Mouse (Mus musculus): ENCODE data around the gene Kitl. TPM values are rescaled to one million over a fixed set of nuclear protein-coding genes. Genes with fewer than 3 reads are reported as not detected.

Gene Kitl
- polyA plus RNA-seq (2017; shearing (Covaris generic)): under 1 TPM in 1 of 2 experiments, not detected in 1; 0.09 TPM

- no peak for ATAC-seq
These were observed at the start of gene Kitl for GRCm38 (mm10) chr10:100015370-100016325. Gene Kitl, plus strand, starts transcription at chr10:100015630.

GRCm38 (mm10) chr10:99972866-99973265 lies 42.6 kb upstream of the Kitl start:
- ATAC-seq: no peak

DNA sequence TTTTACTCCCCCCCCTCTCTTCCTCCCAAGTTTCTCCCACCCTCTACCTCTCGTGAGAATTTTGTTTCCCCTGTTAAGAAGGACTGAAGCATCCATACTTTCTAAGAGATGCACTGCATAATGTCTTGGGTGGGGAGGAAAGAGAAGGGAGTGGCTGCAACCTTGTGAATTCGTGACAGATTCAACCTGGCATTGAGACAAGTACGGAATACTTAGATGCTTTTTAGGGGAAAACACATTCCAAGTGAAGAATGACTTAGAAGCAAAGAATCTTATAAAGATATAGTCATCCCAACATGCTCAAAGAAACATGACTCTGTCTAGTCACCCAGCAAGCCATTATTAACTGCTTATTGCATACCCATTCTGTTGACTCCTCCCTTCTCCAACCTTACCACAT lies 35.3 kb upstream of the Kitl start:
- ATAC-seq: no peak

DNA sequence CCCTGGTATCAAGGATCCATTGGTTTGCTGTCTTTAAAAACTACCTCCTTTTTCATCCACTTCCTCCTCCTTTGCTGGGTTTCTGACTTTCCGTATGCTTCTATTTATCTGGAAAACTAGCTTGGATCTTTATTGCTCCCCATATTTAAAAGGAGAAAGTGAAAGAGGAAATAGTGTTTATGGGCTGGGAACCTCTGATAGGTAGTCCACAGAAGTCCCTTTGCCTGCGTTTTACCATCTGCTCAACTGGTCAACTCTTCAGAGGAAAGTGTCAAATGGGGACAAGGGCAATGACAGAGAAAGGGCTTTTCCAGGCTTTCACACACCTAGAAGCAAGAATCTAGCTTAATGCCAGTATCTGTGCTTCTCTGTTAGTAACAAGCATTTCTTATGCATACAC lies 34.5 kb upstream of the Kitl start:
- no peak for ATAC-seq

GRCm38 (mm10) chr10:99981887-99982286 lies 33.5 kb upstream of the Kitl start:
- no peak for ATAC-seq

- ATAC-seq: no peak
These were observed 28.7 kb upstream of the Kitl start for GRCm38 (mm10) chr10:99986745-99987144.

DNA sequence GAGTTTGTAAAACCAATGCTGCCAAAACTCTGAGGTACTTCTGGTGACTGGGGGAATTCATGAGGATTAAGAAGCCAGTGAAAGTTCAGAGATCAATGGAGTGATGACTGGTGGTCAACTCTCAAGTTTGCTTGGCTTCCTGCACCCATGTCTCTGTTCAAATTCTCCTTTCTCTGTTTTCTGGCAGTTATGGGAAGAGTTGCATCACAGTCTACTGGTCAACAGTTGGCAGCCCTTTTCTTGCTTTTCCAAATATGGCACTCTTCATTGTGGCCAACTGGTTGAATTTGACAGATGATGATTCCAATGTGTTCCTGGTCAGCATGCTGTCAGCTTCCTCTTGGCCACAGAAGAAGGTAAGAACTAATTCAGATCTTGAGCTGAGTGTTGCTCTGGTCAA lies 25.7 kb upstream of the Kitl start:
- no peak for ATAC-seq

- ATAC-seq: no peak
These were observed 23.3 kb upstream of the Kitl start for GRCm38 (mm10) chr10:99992121-99992520.

DNA sequence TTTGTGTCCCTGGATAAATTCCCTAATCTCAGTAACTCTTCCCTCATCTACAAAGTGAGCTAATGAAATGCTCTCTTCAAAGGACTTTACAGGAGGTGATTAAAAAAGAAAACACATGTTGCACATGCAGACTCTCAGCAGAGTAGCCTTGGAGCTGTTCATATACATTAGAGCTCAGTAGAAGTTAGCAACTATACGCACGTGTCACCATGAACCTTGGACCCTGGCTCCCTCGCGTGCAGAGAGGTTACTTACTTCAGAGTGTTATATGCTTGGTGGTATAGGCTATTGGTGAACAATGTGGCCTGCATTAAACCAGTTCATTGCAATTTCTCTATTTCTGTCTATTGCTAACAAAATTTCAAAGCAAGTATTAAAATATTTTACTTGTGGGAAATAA lies 14.0 kb upstream of the Kitl start:
- ATAC-seq: no peak

DNA sequence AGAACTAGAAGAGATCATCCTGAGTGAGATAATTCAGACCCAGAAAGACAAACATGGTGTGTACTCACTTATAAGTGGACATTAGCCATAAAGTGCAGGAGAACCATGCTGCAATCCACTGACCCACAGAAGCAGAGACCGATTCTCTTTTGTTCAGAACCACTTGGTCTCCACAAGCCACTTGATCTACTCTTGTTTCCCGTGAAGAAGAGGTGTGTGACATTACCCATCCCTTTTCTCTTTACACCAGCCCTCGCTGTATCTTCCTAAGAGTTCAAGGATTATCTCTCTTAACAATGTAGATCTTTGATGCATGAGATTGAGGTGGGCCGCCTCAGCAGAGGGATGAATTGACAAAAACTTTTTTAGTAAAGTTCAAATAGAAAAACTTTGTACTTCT lies 11.6 kb upstream of the Kitl start:
- no peak for ATAC-seq

GRCm38 (mm10) chr10:100009681-100010080 lies 5.7 kb upstream of the Kitl start:
- ATAC-seq: no peak

GRCm38 (mm10) chr10:100010291-100010690 lies 5.1 kb upstream of the Kitl start:
- ATAC-seq: no peak

DNA sequence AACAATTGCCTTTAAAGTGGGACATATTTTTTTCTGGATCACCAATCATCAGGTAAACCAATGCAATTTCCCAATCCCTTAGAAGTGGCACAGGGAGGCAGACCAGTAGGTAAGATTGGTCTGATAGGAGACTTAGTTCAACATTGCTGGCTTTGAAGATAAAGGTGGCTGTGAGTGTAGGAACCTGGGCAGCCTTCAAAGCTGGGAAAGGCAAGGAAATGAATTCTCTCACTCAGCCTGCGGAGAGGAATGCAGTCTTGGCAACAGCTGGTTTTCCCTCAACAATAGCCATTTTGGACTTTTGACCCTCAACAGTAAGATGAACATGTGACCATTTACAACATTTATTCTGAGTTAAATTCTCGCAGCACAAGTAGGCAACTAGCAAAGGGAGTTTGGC lies 1.3 kb upstream of the Kitl start:
- no peak for ATAC-seq

DNA sequence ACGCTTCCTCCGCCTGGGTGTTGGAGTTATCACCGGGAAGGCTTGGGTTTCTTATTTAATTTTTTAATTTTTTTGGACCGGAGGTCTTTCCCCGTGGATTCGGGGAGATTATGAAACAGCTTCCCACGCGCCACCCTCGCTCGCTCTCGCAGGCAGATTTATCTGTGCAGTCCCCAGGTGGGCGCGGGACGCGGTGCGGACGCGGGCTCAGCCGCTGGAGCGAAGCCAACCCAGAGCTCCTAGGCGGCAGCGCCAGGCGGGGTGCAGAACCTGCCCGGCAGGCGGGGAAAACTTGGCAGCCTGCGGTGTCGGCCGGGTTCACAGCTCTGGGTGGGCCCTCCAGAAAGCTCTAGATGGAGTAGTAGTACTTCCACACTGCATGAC lies 888 bp downstream of the Kitl start:
- ATAC-seq: no peak

GRCm38 (mm10) chr10:100016941-100017770 lies 1.7 kb downstream of the Kitl start:
- no peak for ATAC-seq

GRCm38 (mm10) chr10:100017771-100018070 lies 2.3 kb downstream of the Kitl start:
- no peak for ATAC-seq

GRCm38 (mm10) chr10:100018493-100018892 lies 3.1 kb downstream of the Kitl start:
- no peak for ATAC-seq

DNA sequence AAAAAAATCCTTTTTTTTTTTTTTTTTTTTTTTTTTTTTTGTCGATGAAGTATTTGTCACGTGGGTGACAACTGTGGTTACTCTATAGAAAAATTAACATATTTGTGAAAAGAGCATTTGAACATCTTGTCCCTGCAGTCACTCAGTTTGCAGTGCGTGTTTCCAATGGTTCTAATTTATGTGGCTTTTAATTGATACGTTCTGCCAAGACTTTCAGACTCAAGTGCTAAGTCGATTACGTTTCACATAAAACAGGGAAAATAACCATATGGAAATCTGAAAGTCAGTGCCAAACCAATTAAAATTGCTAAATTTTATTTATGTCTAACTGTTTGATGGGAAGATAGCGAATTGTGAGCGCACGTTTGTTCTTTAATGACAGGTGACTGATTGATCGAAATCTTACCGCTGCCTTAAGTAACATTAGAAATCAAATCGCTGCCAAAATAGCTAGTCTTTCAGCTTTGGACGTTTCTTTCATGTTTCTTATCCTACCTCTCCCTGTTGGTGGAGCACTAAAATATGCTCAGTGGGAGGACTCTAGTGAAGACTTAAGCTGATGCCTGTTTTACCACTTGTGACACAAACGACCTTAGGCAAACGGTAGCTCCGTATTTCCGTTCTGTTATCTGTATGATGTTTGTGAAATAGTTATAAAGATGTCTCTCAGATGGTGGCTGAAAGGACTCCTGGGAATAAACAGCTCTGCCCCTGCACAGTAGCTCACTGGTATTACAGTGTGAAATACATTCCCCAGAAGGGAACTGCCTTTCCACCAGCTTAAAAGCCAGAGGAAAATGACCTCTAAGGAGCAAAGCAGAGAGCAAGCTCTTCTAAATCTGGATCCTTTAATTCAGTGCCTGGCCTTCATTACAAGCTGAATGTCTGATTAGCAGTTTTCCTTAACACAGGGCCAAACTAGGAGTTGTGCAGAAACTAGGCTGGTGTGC lies 4.1 kb downstream of the Kitl start:
- ATAC-seq: no peak

DNA sequence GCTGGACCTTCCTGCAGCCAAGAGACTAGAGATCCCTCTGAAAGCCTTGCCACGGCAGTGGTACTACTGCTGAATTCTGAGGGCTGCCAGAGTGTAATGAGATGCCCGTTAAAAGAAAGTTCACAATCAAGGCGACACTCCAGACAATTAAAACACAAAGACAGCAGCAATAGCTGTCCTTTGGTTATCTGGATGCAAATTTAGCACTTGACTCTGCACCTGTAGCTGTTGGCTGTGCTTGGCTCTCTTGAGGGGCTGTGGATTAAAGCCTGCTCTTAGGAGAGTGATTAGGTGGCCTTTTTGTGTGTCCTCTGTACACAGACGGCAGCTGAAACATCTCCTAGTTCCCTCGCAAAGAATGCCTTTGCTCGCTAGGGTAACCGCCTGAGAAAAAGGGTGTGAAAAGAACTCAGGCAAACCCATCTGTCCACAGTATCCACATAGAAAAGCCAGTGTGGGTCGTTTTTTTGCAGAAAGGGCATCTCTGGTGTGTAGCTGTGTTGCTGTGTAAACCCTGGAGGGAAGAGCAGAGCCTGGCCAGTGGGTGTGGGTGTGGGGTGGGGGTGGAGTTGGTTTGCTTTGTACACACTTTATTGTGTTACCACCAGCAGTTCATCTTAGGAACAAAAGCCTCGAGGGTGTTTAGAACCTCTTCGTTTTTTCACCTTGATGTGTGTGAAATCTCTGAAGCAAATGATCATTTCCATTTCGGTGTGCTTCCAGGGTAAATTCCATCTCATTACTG lies 6.8 kb downstream of the Kitl start:
- no peak for ATAC-seq

DNA sequence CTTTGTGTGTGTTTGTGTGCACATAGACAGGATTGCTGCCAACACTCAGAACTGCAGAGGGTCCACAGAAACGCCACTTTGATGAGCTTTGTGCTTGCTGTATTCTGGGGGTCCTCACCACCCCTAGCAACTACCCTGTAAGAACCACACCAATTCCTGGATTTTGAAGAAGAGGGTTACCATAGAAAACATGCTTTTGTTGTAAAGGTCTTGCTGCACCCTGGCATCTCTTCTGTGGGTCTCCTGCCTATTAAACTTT lies 7.3 kb downstream of the Kitl start:
- ATAC-seq: no peak

- ATAC-seq: no peak
These were observed 10.2 kb downstream of the Kitl start for GRCm38 (mm10) chr10:100025665-100026064.

DNA sequence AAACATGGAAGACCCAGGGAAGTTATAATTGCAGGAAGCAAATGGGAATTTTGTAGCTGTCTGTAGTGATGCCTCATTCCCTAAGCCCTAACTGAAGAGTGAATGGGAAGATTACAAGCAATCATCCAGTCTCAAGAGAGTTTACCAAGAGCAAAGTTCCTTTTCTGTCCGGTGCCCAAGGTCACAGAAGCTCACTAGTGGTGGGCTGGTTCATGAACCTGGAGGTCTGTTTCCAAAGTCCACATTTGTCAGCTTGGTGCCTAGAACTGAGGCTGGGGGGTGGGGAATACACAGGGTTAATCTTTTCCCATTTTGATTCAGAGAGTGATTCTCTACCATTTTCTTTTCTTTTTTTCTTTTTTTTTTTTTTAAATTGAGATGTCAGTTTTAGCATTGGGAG lies 11.3 kb downstream of the Kitl start:
- ATAC-seq: no peak

Measured in CD4-positive, CD25-positive, alpha-beta regulatory T cell, adult 4 months (primary cell).